In the genomic region with DNA sequence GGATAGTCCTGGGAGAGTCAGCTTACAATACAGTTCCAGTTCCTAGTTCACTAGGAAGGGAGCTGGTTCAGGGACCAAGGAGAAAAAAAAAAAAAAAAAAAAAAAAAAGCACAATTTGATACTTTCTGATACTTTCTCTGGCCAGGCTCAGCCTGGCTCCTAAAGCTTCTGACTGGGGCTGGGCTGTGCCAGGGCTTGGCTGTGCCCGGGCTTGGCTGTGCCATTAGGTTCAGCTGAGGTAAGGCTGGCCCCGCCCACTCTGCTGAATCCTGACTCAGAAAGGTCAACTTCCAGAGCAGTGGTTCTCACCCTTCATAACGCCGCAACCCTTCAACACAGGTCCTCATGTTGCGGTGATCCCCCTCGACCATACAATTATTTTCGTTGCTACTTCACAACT, we compare ENCODE assay signal across 13 mouse cellular contexts. TPM values are rescaled to one million over a fixed set of nuclear protein-coding genes. Genes with fewer than 3 reads are reported as not detected.
DNase-seq lines count a peak whose midpoint lies in the region; ATAC-seq and TF ChIP-seq lines count a peak whose summit lies in the region.
"Had no signal": no experiment of that assay in that cellular context is flagged by ENCODE, and none has a peak within 500 bp of the region (broad histone marks: within the 10 kb centered on the region; RNA-seq: fewer than 3 reads in every experiment).

No protein-coding gene starts in this region.

- no peaks in the 10 kb centered on the region for H3K27me3 ChIP-seq in liver, adult 2 months (ENCODE audit: control insufficient read depth, insufficient read depth, low read length)
- H3K27me3 ChIP-seq in liver, embryonic 12.5 days (replicated peaks), result no peaks in the 10 kb centered on the region; the same call in 1 of the 2 replicates
- H3K27me3 ChIP-seq in limb, embryonic 10.5 days (ENCODE audit: low read depth, poor library complexity, severe bottlenecking), result no peaks in the 10 kb centered on the region
- no peaks in the 10 kb centered on the region for H3K27me3 ChIP-seq in forebrain, embryonic 14.5 days (replicated peaks; ENCODE audit: control insufficient read depth, insufficient read depth, low read length)
- H3K27me3 ChIP-seq: heart, embryonic 15.5 days had no signal

- H3K27ac ChIP-seq in liver, adult 2 months (replicated peaks; ENCODE audit: insufficient read depth, low read depth, low read length), result peak overlapping the region; percentile 70
- H3K27ac ChIP-seq in liver, embryonic 12.5 days, result no peak overlapping the region
- H3K27ac ChIP-seq in limb, embryonic 10.5 days, result no peak overlapping the region
- no peak overlapping the region for H3K27ac ChIP-seq in forebrain, embryonic 14.5 days (ENCODE audit: low read depth, low read length)
- H3K27ac ChIP-seq: heart, embryonic 15.5 days; macrophage had no signal

- TF ChIP-seq POLR2A in liver, adult 2 months (IDR thresholded peaks at IDR 0.05; ENCODE audit: extremely low read depth, insufficient read depth, low read length), result no peak

- H3K9me3 ChIP-seq in liver, embryonic 12.5 days (replicated peaks), result no peaks in the 10 kb centered on the region
- H3K9me3 ChIP-seq in limb, embryonic 10.5 days (replicated peaks), result no peaks in the 10 kb centered on the region
- H3K9me3 ChIP-seq in forebrain, embryonic 14.5 days (replicated peaks; ENCODE audit: control insufficient read depth, low read length), result no peaks in the 10 kb centered on the region
- H3K9me3 ChIP-seq: heart, embryonic 15.5 days had no signal

- no peak for ATAC-seq in liver, embryonic 12.5 days
- no peak for ATAC-seq in megakaryocyte, adult 5-6 weeks (ENCODE audit: poor library complexity, severe bottlenecking)
- no peak for ATAC-seq in forebrain, embryonic 14.5 days
- ATAC-seq: activated CD4-positive, CD25-positive, alpha-beta regulatory T cell, adult 4 months had no signal

- peaks cover 10% of the 10 kb centered on the region for H3K4me1 ChIP-seq in liver, adult 2 months (ENCODE audit: control insufficient read depth, insufficient read depth, low read length)
- peaks cover 11% of the 10 kb centered on the region; the same call in 1 of the 2 replicates for H3K4me1 ChIP-seq in liver, embryonic 12.5 days
- H3K4me1 ChIP-seq in limb, embryonic 10.5 days, result peaks cover 20% of the 10 kb centered on the region
- no peaks in the 10 kb centered on the region for H3K4me1 ChIP-seq in forebrain, embryonic 14.5 days (ENCODE audit: control insufficient read depth, insufficient read depth, low read length)
- H3K4me1 ChIP-seq: heart, embryonic 15.5 days had no signal

- DNase-seq in liver, adult 2 months (ENCODE audit: extremely low read depth, low read depth, low spot score), result peak; percentile 90
- peak; percentile 95 for DNase-seq in adrenal gland, postnatal 14 days
- DNase-seq in heart, adult 9 months (ENCODE audit: low spot score in 2 of 2), result peak; percentile 61 to 82
- DNase-seq in lung, postnatal 25 days (ENCODE audit: low spot score), result peak; percentile 67
- DNase-seq in limb, embryonic 10.5 days (ENCODE audit: low spot score), result no peak
- no peak for DNase-seq in forebrain, embryonic 14.5 days (ENCODE audit: low spot score)
- DNase-seq: left cerebral cortex, postnatal 4 days had no signal

- no peak overlapping the region for H3K9ac ChIP-seq in liver, adult 2 months (ENCODE audit: low read depth, low read length)
- no peak overlapping the region for H3K9ac ChIP-seq in liver, embryonic 12.5 days
- H3K9ac ChIP-seq in forebrain, embryonic 14.5 days (ENCODE audit: low read length), result no peak overlapping the region
- H3K9ac ChIP-seq: heart, embryonic 15.5 days had no signal

- H3K36me3 ChIP-seq in liver, adult 2 months (ENCODE audit: control insufficient read depth, insufficient read depth, low read length), result no peaks in the 10 kb centered on the region
- no peaks in the 10 kb centered on the region for H3K36me3 ChIP-seq in liver, embryonic 12.5 days
- H3K36me3 ChIP-seq in limb, embryonic 10.5 days, result no peaks in the 10 kb centered on the region
- no peaks in the 10 kb centered on the region for H3K36me3 ChIP-seq in forebrain, embryonic 14.5 days (ENCODE audit: control insufficient read depth, insufficient read depth, low read length)
- H3K36me3 ChIP-seq: heart, embryonic 15.5 days had no signal

- H3K4me3 ChIP-seq in liver, adult 2 months (ENCODE audit: insufficient read depth, low read depth, low read length), result no peak overlapping the region
- no peak overlapping the region for H3K4me3 ChIP-seq in liver, embryonic 12.5 days
- no peak overlapping the region for H3K4me3 ChIP-seq in limb, embryonic 10.5 days
- no peak overlapping the region for H3K4me3 ChIP-seq in forebrain, embryonic 14.5 days (ENCODE audit: low read depth, low read length)
- H3K4me3 ChIP-seq: erythroblast, embryonic 14.5 days; heart, embryonic 15.5 days had no signal

- no peak for TF ChIP-seq CTCF in liver, adult 2 months (IDR thresholded peaks at IDR 0.05; ENCODE audit: low read depth, low read length)

- H3K79me2 ChIP-seq in liver, adult 2 months (ENCODE audit: control insufficient read depth, insufficient read depth, low read length), result no peaks in the 10 kb centered on the region

- 19% methylated on average over 7 of the region's 7 CpGs for WGBS in liver, adult 2 months
- 75% methylated on average over 7 of the region's 7 CpGs for WGBS in liver, embryonic 12.5 days (ENCODE audit: insufficient replicate concordance)
- 83% methylated on average over 7 of the region's 7 CpGs for WGBS in limb, embryonic 10.5 days
- 89% methylated on average over 7 of the region's 7 CpGs for WGBS in forebrain, embryonic 14.5 days

- no peak overlapping the region for H3K4me2 ChIP-seq in liver, embryonic 12.5 days
- no peak overlapping the region for H3K4me2 ChIP-seq in forebrain, embryonic 14.5 days (ENCODE audit: low read length)
- H3K4me2 ChIP-seq: heart, embryonic 15.5 days had no signal

RNA-seq across cellular contexts. Expression of a gene that starts 16.8 kb away (rescaled TPM):
- not detected in 2 replicates for total RNA-seq in liver, adult 2 months (2014; rRNA removed)
- not detected in 2 replicates for polyA plus RNA-seq in liver, adult 2 months (2012; rRNA removed)
- polyA plus RNA-seq in liver, embryonic 12.5 days (2016; fragmentation: Nextera tagmentation; extraction: Ambion mirVana), result 0.25 and 0.32 TPM in 2 replicates
- total RNA-seq in adrenal gland, postnatal 14 days (2021), result 6.4 and 6.7 TPM in 2 replicates
- 0.36 TPM in 2 replicates for total RNA-seq in megakaryocyte, adult 5-6 weeks (2015)
- total RNA-seq in megakaryocyte, adult 5-6 weeks (2017), result 0.66 and 1.1 TPM in 2 replicates
- 0.62 and 0.90 TPM in 2 replicates for polyA plus RNA-seq in limb, embryonic 10.5 days (2016; fragmentation: Nextera tagmentation; extraction: Ambion mirVana)
- 2.9 and 3.6 TPM in 2 replicates for polyA plus RNA-seq in forebrain, embryonic 14.5 days (2014; fragmentation: Nextera tagmentation; extraction: Ambion mirVana)
- polyA plus RNA-seq: erythroblast, embryonic 14.5 days had no signal

RNA-seq across cellular contexts. Expression of a gene that starts 26.2 kb away (rescaled TPM):
- 1.4 and 3.6 TPM in 2 replicates for total RNA-seq in liver, adult 2 months (2014; rRNA removed)
- 1.8 and 4.7 TPM in 2 replicates for polyA plus RNA-seq in liver, adult 2 months (2012; rRNA removed)
- polyA plus RNA-seq in liver, embryonic 12.5 days (2016; fragmentation: Nextera tagmentation; extraction: Ambion mirVana), result 4.4 and 5.4 TPM in 2 replicates
- total RNA-seq in adrenal gland, postnatal 14 days (2021), result 6.7 and 13.3 TPM in 2 replicates
- 6.3 and 8.1 TPM in 2 replicates for total RNA-seq in megakaryocyte, adult 5-6 weeks (2015)
- total RNA-seq in megakaryocyte, adult 5-6 weeks (2017), result 3.9 and 10.6 TPM in 2 replicates
- 3.3 and 4.1 TPM in 2 replicates for polyA plus RNA-seq in limb, embryonic 10.5 days (2016; fragmentation: Nextera tagmentation; extraction: Ambion mirVana)
- polyA plus RNA-seq in forebrain, embryonic 14.5 days (2014; fragmentation: Nextera tagmentation; extraction: Ambion mirVana), result 6.9 and 7.9 TPM in 2 replicates

RNA-seq across cellular contexts. Expression of a gene that starts 52.8 kb away (rescaled TPM):
- 0.09 and 0.20 TPM in 2 replicates for total RNA-seq in liver, adult 2 months (2014; rRNA removed)
- polyA plus RNA-seq in liver, adult 2 months (2012; rRNA removed), result 0.26 and 0.31 TPM in 2 replicates
- polyA plus RNA-seq in liver, embryonic 12.5 days (2016; fragmentation: Nextera tagmentation; extraction: Ambion mirVana), result 23.2 and 25.6 TPM in 2 replicates
- total RNA-seq in adrenal gland, postnatal 14 days (2021), result 0.63 and 3.1 TPM in 2 replicates
- 2.6 and 6.2 TPM in 2 replicates for total RNA-seq in megakaryocyte, adult 5-6 weeks (2015)
- 3.9 and 5.0 TPM in 2 replicates for total RNA-seq in megakaryocyte, adult 5-6 weeks (2017)
- 0.33 and 0.74 TPM in 2 replicates for polyA plus RNA-seq in limb, embryonic 10.5 days (2016; fragmentation: Nextera tagmentation; extraction: Ambion mirVana)
- not detected in 2 replicates for polyA plus RNA-seq in forebrain, embryonic 14.5 days (2014; fragmentation: Nextera tagmentation; extraction: Ambion mirVana)
- total RNA-seq: left cerebral cortex, postnatal 4 days had no signal

Comparison
In these comparisons a context has a peak if more than half of its experiments do, and no peak if none do; other contexts are left out.
1. RNA of a gene that starts 52.8 kb away (polyA plus RNA-seq): 23.2 to 25.6 TPM in liver, embryonic 12.5 days; 0.33 to 0.74 TPM in limb, embryonic 10.5 days, 0.26 to 0.31 TPM in liver, adult 2 months and not detected in forebrain, embryonic 14.5 days; every median in the first group is over 10 times any median in the second.
2. DNase-seq: peak in liver, adult 2 months (single experiment), adrenal gland, postnatal 14 days (single experiment), heart, adult 9 months (2 of 2) and lung, postnatal 25 days (single experiment); none in limb, embryonic 10.5 days (single experiment) and forebrain, embryonic 14.5 days (single experiment).